Mouse (Mus musculus) C2C12 (cell line): ENCODE measurements around the gene Stat5b.

Source experiments
- CEBPB ChIP-seq: IDR thresholded peaks from one replicate; pipeline ENCODE4 v1.6.1; 2011; ENCODE audit warnings: low read depth, mild to moderate bottlenecking, control low read depth, moderate library complexity
- CTCF ChIP-seq: IDR thresholded peaks from one replicate; pipeline ENCODE4 v1.5.1; 2011; ENCODE audit not compliant: control insufficient read depth, insufficient read depth, insufficient read length
- FOSL1 ChIP-seq: IDR thresholded peaks from one replicate; pipeline ENCODE4 v1.8.0; 2011; ENCODE audit warnings: mild to moderate bottlenecking, low read length; ENCODE audit not compliant: poor library complexity, insufficient read depth, severe bottlenecking
- MAX ChIP-seq: IDR thresholded peaks from one replicate; pipeline ENCODE4 v1.6.1; 2011; ENCODE audit warnings: mild to moderate bottlenecking, control low read depth
- MYOD1 ChIP-seq: IDR thresholded peaks from one replicate; pipeline ENCODE4 v1.6.1; 2011; ENCODE audit warnings: low read depth; ENCODE audit not compliant: control insufficient read depth, insufficient read length
- MYOG ChIP-seq: IDR thresholded peaks from one replicate; pipeline ENCODE4 v1.6.1; 2011; ENCODE audit not compliant: control insufficient read depth, insufficient read length; ENCODE audit errors: extremely low read depth
- USF1 ChIP-seq: IDR thresholded peaks from one replicate; pipeline ENCODE4 v1.6.1; 2011; ENCODE audit warnings: low read depth, mild to moderate bottlenecking, control low read depth, moderate library complexity

- TF ChIP-seq CTCF, result no peak
- no peak for TF ChIP-seq USF1
- no peak for TF ChIP-seq CEBPB
- TF ChIP-seq MAX, result no peak
- TF ChIP-seq MYOG, result no peak
- TF ChIP-seq MYOD1, result no peak
- no peak for TF ChIP-seq FOSL1
These were observed 34.9 kb upstream of the Stat5b start for GRCm38 (mm10) chr11:100885472-100885871.
